Mouse (Mus musculus): Measurements from ENCODE around the gene Ppig.
"Not testable (repeated sequence)": the region's sequence is repeated elsewhere in the genome, so short reads cannot be mapped to it uniquely, and the experiment has no call there.

Ppig gene

GRCm38 (mm10) chr2:69722273-69722649 is at the start of gene Ppig:
TSS of gene Ppig (plus strand) at chr2:69722545.
- no peak for DNase-seq

DNA sequence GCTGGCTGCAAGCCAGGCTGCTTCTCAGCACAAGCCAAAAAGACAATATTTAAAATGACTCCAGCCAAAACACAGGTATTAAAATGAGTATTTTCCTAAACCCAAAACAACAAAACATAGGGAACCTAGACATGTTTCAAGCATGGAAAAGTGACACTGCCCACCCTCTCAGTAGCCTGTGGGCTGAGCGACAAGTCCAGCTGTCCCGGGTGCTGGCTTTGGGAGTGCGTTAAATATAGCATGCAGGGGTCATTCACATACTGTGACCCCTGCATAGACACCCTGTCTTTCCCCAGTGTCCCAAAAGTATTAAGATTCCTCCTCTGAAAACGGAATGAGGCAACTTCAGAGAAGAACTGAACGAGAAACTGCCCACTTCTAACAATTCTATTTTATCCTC is 48.6 kb upstream of the Ppig start:
- DNase-seq = no peak

GRCm38 (mm10) chr2:69675266-69675665 is 47.1 kb upstream of the Ppig start:
- no peak for DNase-seq

DNA sequence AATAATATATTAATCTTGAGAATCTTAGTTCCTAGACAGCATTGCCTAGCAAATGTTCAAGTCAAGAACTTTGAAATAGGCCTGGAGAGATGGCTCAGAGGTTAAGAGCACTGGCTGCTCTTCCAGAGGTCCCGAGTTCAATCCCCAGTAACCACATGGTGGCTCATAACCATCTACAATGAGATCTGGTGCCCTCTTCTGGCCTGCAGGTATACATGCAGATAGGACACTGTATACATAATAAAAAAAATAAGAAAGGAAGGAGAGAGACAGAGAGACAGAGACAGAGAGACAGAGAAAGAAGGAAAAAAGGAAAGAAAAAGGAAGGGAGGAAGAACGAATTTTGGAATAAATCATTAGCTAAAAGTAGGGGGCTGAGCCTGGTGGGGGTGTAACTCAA is 45.6 kb upstream of the Ppig start:
- DNase-seq = no peak

- DNase-seq = not testable (repeated sequence)
Measured at GRCm38 (mm10) chr2:69677215-69677614, 45.1 kb upstream of the Ppig start.

DNA sequence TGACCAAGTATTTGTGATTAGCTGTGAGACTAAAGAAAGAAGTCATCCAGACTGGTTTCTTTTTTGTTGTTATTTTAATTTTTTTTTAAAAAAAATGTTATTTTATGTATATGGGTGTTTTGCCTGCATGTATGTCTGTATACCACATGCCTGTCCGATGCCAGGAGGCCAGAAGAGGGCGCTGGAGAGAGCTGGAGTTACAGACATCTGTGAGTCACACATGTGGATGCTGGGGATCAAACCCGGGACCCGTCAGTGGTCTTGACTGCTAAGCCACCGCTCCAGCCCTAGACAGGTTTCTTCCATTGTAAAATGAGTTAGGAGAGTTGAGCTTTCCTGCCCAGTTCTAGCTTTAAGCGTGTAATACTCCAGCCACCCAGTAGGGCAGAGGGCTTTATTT is 42.4 kb upstream of the Ppig start:
- no peak for DNase-seq

DNA sequence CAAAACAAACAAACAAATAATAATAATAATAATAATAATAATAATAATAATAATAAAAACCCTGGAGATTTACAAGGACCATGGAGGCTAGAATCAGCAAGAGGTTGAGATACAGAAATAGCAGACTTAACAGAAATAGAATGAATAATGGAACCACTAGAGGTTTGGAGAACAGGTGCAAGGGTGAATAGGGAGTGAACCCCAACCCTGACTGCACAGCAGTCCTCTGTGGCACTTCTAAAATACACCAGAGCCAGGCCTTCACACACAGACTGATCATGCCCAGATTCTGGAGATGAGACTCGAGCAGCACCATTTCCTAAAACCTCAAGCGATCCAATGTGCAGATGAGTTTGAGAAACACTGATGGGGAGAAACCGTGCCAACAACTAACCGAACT is 40.4 kb upstream of the Ppig start:
- DNase-seq = no peak

DNA sequence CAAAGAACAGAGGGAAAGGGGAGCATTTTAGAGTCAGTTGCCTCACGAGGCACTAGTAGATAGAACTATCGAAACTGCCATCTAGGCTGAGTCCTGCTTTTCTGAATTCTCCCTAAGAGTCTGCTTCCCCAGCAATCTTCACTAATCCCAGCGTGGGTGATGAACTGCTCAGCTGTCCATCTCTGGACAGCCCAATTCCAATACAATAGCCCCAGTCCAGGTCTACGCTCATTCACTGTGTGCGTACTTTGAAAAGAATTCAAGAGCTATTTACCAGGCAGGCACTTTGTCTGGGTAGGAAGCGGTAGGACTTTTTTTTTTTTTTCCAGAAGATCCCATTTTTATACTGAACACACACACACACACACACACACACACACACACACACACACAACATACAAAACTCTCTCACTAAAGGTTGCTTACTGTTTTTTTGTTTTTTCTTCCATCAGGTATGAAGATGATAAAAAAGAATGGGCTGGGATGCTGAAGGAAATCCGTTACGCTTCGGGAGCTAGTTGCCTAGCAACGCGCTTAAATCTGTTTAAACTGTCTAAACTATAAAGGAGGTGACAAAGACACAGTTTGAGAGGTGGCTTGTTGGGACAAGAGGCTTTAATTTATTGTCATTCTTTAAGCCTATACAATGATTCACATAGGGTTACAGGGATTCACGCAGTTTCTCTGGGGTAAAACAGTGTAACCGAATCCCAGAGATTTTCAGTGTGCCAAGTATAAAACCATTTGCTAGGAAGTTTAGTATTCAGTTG is 39.1 kb upstream of the Ppig start:
- no peak for DNase-seq

DNA sequence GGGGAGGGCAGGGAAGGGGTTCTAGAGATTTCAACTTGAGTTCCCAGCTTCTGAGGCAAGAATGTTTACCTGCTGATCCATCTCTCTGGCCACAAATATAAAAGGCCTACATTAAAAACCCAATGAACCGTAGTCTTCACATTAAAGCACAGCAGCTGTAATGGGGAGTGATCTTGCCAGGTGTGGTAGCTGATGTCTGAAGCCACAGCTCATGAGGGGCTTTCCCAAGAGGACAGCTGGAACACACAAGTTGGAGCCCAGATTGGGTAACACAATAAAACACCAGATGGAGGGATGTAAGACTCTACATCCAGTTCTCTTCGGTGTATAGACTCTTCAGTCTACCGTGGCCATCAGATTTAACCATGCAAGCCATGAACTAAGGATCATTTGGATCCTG is 37.9 kb upstream of the Ppig start:
- DNase-seq = no peak

DNA sequence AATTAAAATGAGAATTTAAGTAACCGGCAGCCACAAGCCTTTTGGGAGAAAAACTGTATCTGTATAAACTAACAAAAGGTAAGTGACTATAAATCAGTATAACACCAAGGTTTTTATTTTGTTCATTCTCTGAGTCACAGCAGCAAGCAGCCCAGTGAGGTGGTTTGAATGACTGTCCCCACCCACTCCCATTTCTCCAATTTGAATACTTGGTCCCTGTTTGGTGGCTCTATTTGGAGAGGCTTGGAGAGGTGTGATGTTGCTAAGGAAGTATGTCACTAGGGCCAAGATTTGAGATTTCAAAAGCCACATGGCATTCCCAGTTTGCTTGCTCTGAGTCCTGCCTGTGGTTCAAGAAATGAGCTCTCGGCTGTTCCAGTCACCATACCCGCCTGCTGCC is 32.1 kb upstream of the Ppig start:
- no peak for DNase-seq

- no peak for DNase-seq
Measured at GRCm38 (mm10) chr2:69690843-69691242, 31.5 kb upstream of the Ppig start.

DNA sequence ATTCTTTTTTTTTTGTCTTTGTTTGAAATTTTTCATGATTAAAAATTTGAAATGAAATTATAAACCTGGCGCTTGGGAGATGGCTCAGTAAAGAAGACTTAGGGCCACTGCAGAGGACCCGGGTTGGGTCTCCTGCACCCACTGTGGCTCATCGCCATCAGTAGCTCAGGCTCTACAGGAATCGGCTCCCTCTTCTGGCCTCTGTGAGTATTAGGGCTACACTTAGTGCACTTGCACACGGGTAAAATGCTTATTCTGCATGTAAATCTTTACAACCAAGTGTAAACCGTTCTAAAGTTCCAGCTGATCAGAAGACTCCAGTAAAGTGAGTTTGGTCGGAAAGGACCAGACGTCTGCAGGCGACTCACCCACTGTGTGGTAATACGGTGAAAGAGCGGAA is 28.8 kb upstream of the Ppig start:
- DNase-seq = no peak

- no peak for DNase-seq
Measured at GRCm38 (mm10) chr2:69700446-69700845, 21.9 kb upstream of the Ppig start.

- DNase-seq = no peak
Measured at GRCm38 (mm10) chr2:69712171-69712570, 10.2 kb upstream of the Ppig start.

DNA sequence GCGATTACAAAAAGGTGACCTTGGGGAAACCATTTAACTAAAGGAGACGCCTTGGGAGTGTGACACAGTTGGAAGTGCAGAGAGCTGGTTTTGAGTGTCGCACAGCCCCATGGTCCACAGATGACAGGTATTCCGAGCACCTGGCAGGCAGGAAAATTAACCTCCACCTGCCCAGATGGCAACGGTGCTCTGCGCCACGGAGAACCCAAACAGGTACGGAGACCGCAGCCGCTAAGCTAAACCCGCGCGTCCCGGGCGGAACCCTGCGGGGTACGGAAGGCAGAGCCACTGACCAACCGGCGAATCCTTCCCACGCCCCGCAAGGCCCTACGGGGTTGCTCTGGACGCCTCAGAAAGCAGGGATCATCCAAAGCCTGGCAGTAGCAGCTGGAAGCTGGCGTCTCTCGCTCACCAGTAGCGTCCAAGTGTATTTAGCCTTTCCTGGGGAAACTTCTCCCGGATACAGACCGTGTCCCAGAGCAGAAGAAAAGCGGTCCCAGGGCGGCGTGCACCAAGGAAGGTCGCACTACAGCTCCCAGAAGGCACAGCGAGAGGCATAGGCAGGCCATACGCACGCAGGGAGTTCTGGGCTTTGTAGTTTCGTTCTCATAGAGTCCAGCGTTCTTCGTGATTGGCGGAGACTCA is 9.2 kb upstream of the Ppig start, which contains the start of gene Fastkd1:
Gene Fastkd1, minus strand, starts transcription at position 536 of the 645 bp plus-strand sequence.
- DNase-seq = peak; percentile 68 to 73

DNA sequence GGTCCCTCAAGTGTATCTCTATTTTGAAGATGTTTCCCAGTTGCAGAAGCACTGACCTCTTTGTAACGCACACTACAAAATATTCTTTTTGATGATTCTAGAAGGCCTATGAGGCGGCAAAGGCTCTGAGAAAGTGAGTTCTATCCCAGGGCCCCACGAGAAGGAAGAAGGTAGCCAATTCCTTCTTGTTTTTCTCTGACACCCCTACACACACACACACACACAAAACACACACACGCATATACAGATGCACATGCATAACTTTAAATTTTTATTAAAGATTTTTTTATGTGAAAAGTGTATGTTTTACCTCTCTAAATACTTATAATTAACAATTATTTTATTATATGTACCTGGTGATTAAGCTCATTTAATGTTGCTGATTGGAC is 8.7 kb upstream of the Ppig start:
- no peak for DNase-seq

GRCm38 (mm10) chr2:69714126-69714525 is 8.2 kb upstream of the Ppig start:
- DNase-seq = no peak

DNA sequence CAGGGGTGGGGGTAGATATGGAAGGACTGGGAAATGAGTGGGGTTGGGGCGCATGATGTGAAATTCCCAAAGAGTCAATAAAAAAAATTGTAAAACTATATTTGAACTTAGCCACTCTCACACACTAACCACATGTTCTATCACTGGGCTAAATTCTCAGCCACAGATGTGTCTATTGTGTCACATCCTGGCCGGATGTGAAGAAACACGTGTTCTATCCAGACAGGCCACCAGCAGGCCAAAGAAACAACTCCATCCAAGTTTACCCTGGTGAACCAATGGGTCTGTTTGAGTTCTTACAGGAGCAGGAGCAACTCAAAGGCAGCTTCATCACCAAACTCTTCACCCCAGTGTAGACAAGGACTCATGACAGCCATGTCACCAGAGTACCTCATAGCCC is 5.9 kb upstream of the Ppig start:
- no peak for DNase-seq

GRCm38 (mm10) chr2:69719121-69719520 is 3.2 kb upstream of the Ppig start:
- no peak for DNase-seq

DNA sequence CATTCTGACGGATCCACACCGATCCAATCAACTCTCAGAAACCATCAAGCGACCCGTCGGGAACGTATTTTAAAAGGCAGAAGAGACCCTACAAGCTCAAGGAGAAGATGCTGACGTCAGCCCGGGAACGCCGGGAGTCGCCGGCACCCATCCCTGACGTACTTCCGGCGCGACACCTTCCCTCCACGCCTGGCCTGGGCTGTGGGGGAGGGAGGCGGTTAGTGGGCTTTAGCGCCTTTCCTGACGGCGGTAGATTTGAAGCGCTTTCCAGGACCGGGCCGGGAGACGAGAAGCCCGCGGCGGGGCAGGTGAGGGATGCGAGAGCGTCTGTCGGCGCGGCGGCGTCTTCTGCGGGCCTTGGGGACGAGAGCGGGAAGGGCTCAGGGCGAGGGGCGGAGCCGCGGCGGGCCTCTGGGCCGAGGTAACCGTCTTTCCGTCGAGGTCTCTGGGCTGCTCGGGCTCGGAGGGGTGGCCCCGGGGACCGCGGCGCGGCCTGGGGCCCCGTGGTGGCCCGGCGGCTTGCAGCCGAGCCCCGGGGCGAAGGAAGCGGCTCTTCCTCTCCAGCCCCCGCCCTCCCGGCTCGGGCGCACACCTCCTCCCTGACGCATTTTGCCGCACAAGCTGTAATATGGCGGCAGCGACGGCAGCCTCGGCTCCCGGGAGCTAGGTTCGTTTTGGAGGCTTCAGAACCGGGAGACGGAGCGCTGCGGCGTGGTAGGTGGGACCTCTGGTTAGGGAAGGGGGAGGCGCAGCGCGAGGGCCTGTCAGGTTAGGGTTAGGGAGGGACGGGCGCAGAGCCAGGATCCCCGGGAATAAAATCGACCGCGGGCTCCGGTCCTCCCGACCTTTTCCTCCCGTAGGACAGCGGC is 539 bp downstream of the Ppig start:
- DNase-seq = peak; percentile 81 to 88

DNA sequence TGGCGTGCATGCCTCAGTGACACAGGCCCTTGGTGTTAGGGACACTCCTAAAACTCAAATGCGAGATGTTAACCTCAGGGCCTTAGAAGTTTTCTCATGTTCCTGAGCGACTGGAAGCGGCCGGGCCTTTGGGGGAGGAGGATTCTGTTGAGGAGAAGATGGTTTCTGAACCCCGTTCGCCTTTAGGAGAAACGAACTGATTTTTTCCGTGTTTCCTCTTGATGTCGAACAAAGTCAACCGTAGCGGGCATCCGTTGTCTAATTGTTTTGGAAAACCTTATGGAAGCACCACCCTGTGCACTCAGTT is 1.1 kb downstream of the Ppig start:
- DNase-seq = no peak

DNA sequence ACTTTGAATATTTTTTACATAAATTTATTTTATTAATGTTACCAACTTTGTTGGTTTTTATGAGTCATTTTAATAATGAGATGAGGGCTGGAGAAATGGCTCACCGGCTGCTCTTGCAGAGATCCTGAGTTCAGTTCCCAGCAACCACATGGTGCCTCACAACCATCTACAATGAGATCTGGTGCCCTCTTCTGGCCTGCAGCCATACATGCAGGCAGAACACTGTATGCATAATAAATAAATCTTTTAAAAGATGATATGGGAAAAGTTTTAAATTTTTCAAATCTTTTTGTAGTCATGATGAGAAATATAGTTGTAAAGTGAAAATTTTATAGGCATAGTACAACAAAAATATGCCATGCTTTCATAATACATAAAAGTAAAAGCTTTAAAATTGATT is 22.7 kb downstream of the Ppig start:
- no peak for DNase-seq

GRCm38 (mm10) chr2:69760980-69761379 is 38.6 kb downstream of the Ppig start:
- no peak for DNase-seq

DNA sequence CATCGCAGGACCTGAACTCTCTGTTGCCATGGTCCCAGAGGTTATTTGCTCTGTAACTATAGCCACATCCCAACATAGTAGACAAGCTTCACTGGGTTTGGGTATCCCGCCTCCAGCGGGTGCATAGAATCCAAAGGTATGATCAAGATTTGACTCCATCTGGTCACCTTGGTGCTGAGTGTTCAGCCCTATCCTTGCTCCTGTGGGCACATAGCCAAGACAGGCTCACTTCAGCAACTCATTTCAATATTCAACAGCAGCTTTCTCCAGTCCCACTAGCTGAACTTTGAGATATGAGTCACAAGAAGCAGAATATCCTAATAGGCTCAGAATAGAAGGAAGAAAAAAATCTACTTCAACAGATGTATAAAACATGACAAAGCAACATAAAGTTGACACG is 41.0 kb downstream of the Ppig start:
- no peak for DNase-seq
